Mouse (Mus musculus) heart, adult 2 months (tissue): ENCODE measurements around the gene Ccp110.

Experiments used
- CTCF ChIP-seq: fragments of 200-600 bp; IDR thresholded peaks from 2 replicates; pipeline ENCODE4 v1.8.1; 2022; ENCODE audit warnings: antibody characterized with exemption, mild to moderate bottlenecking, moderate library complexity
- EP300 ChIP-seq: fragments of 200-500 bp; IDR thresholded peaks from 2 replicates; pipeline ENCODE4 v1.6.1; 2011; ENCODE audit warnings: low read depth, low read length, control low read depth; ENCODE audit not compliant: insufficient read depth
- POLR2A ChIP-seq: fragments of 200-500 bp; IDR thresholded peaks from 2 replicates; pipeline ENCODE4 v1.6.1; 2011; ENCODE audit warnings: mild to moderate bottlenecking, low read depth, low read length, control low read depth; ENCODE audit not compliant: insufficient read depth

- no peak for TF ChIP-seq CTCF
- TF ChIP-seq POLR2A = no peak
- TF ChIP-seq EP300 = no peak
Observed at GRCm38 (mm10) chr7:118747891-118748672, 35.7 kb downstream of the Ccp110 start.
